Mouse (Mus musculus) spleen, adult 18-20 months (tissue): ENCODE results near the gene Tmem190.

ENCODE experiments used
- DNase-seq, 2 experiments: peaks; one replicate each; pipeline ENCODE4 v3.0.0; 2022; ENCODE audit warnings: mixed read lengths in 2 of 2

The Tmem190 gene

DNA sequence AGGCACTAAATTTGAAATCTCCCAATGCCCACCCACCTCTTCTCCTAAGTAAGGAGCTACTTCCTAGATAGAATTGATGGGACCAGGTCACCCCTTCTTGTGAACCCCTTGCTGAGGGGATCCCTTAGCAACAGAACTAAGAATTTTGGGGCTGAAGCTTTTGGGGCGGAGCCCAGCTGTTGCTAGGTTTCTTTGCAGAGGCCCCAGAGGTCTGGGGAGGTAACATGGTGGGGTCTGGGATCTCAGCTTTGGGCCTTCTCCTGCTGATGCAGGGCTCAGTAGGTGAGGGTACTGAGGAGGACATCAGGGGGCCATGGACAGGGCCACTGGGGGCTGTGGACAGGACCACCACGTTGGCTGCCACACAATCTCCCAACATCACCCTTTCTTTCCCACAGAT, at the start of gene Tmem190, which contains the start of gene Il11:
Tmem190 (plus strand) TSS at position 179 of the 400 bp plus-strand sequence.
Il11 (minus strand) TSS at position 101 of the 400 bp plus-strand sequence.
- DNase-seq, result no peak

DNA sequence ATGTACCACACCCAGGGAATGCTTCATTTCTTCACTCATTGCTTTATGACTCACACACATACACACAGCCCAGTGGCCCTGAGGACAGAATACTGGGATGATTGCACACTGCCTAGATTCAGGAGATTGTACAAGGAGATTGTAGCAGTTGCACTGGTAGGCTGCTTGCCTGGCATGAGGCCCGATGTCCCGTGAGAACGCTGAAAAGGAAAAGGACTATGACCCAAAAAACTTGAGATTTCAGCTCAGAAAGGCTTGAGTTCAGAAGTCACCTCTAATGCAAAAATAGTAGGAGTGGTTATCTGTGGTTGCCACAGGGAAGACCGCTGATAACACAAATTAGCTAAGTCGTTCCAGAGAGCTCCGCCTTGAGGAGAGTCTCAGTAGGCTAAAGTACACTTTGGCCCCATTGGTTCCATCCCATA, 49.8 kb upstream of the Tmem190 start:
- DNase-seq, result no peak

DNA sequence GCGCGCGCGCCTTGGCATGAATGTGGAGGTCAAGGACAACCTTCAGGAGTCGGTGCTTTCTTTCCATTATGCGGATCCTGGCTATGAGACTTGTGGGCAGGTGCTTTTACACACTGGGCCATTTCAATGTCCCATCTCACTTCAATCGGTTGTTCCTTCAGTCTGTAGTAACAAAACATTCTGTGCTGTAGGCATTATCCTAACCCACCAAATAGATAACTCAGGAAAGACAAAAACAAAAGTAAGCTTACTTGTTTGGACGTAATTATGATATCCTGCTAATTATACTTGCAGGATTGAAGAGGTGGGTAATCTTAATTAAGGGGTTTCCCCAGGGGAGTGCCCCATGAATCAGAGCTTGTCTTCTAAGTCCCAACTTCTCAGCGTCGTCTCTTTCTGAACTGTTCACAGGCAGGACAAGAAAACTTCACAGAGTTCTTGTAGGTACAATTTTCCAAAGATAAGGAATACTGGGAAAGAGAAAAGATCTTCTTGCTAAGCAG, 43.6 kb upstream of the Tmem190 start:
- no peak for DNase-seq

DNA sequence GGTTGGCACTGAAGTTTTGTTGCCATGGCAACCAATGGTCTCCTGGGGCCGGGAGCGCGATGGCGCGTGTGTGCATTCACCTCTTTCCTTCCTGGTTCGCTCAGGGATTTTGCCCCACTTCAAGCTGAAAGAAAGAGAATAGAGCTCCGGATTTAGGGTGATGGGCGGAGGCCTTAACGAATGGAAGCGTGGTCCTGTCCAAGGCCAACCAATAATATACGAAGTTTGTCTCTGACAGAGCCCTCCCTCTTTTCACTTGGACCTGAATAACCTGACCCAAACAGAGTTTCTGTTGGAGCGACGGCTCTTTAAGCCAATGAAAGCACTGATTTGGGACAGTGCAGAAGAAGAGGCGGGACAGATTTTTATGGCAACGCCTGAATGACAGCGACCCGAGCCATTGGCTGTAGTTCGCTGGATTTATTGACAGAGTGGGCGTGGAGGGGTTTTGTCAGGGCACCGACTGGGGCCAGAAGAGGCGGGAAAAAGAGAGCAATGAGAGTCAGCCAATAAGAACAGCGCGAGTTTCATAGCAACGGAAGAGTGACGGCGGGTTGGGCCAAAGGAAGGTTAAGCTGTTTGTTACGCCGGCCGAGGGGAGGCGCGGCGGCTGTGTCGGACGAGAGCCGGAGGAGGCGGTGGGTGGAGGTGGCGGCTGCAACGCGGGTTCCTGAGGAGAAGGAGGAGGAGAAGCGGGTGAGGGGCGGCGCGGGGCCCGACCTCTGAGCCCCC, 43.0 kb upstream of the Tmem190 start, which contains the start of gene Kmt5c:
Kmt5c (plus strand) TSS at position 572 of the 732 bp plus-strand sequence.
- peak; percentile 85 to 92 for DNase-seq

DNA sequence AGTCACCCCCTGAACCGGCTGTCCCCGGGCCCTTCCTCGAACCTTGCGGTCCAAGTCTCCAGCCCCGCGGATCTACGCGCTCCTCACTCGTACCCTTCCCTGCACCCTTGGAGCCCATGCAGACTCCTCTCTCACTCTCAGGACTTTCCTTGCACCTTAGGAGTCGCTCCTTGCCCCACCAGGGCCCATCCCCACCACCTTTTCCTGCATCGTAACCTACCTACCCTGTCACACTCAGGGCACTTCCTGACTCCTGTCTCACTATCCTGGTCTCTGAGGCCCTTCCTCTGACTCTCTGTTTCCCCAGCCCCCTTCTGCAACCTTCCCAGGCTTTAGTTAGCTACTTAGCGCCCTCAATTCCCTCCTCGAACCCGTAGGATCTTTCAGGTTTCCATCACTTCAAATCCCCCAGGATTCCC, 42.4 kb upstream of the Tmem190 start:
- no peak for DNase-seq

DNA sequence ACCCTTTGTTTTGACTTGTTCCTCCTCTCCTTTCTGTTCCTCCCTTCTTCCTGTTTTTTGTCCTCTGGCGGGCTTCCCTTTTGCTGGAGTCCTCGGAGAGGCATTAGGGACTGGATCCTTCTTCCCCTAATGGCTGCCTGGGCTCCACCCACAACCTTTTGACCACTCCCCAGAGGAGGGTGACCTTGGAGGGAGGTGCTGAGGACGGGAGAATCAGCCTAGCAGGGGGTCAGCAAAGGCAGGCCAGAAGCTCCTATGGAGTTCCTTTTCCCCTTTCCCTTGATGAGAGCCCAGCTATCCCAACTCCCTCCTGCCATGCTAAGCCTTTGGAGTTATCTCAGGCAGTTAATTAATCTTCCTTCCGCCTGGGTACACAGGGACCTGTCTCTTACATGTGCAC, 41.6 kb upstream of the Tmem190 start:
- DNase-seq, result peak in 1 of 2 experiments; percentile 30

- no peak for DNase-seq
These were observed 40.9 kb upstream of the Tmem190 start for GRCm38 (mm10) chr7:4741672-4742481.

GRCm38 (mm10) chr7:4742482-4742819, 40.3 kb upstream of the Tmem190 start:
- DNase-seq, result no peak

GRCm38 (mm10) chr7:4743354-4743753, 39.4 kb upstream of the Tmem190 start:
- DNase-seq, result no peak

DNA sequence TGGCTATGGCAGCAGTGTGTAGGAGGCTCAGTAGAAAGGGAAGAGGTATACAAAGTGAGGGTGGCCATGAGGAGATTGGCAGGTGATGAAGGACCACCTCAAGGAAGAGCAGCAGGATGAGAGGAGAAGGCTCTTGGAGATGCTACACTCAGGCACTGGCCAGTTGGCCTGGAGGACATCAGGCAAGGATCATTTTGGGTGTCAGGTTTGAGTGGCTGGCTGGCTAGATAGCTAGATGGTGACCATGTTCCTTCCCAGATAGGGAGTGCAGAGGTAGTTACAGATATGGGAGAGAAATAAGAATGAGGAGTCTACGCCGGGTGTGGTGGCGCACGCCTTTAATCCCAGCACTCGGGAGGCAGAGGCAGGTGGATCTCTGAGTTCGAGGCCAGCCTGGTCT, 37.9 kb upstream of the Tmem190 start:
- no peak for DNase-seq

- DNase-seq, result no peak
These were observed 36.3 kb upstream of the Tmem190 start for GRCm38 (mm10) chr7:4746326-4746980.

GRCm38 (mm10) chr7:4747156-4747899, 35.4 kb upstream of the Tmem190 start:
- DNase-seq, result no peak

DNA sequence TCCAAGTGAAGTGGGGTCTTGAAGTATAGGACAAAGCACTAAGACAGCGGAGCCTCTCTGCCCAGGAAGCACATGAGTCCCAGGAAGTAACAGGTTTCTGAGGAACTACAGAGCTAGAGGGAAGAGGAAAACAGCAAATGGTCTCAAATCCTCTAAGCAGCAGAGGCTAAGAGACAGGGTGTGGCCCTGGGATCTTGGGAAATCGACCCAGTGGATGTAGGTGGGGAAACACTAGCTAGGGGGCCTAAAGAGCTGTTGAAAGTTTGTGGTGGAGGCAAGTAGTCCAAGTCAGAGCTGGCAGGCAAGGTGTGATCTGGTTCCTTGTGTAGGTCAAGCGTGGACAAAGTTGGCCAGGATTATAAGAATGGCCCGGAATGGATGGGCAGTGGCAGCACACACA, 34.4 kb upstream of the Tmem190 start:
- no peak for DNase-seq

- no peak for DNase-seq
These were observed 33.6 kb upstream of the Tmem190 start for GRCm38 (mm10) chr7:4749169-4749568.

GRCm38 (mm10) chr7:4751971-4752820, 30.5 kb upstream of the Tmem190 start:
- DNase-seq, result peak in 1 of 2 experiments; percentile 30

DNA sequence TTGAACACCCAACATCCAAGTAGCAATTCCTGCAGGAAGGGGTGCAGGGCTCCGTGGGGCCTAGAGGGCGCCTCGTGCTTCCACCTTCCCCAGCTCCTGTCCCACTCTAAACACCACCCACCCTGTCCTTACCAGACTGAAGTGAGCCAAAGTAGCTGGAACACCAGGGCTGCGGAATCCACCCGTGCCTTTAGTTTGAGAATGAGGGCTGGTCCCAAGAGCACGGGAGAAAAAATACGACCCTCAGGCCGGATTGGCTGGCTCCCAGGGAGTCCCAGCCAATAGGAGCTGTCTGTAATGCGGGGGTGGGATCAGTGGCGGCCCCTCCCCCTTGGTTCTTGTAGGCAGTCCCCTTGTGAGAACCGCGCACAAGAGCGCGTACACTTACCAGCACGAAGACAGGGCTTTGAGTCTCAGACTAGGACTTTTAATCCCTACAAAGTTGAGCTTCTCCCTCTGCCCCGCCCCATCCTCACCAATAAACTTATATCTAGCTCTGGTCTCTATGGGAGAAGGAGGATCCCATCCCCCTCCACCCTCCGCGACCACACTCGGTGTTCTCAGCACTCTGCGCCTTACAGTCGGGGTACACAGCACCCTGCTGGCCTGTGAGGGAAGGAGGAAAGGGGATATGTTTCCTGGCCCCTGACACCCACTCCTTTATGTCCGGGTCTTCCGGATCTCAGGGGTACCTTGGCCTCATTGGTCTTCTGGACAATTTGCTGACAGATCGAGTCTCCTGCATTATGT, 29.7 kb upstream of the Tmem190 start, which contains the start of gene Cox6b2:
Cox6b2 (minus strand) TSS at position 274 of the 750 bp plus-strand sequence.
- DNase-seq, result peak; percentile 50 to 55

GRCm38 (mm10) chr7:4759670-4760069, 23.1 kb upstream of the Tmem190 start:
- DNase-seq, result no peak

- DNase-seq, result no peak
These were observed 17.6 kb upstream of the Tmem190 start for GRCm38 (mm10) chr7:4764946-4765710.

DNA sequence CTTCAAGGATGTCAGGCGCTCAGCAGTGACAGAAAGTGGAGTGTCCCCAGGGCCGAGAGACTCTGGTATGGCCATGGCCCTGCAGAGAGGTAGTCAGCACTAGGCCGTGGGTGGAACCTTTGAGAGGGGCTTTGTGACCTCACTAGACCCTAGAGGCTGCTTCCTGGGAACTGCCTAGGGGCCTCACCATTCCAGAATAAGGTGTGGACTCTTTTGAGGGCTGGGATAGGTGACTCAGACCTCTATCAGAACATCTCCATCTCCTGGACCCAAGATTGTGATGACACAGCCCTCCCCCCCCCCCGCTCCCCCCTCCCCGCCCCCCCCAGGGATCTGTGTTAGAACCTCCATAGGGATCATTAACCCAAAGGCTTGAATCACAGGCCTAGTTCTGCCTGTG, 11.5 kb upstream of the Tmem190 start, which contains the start of gene Fam71e2:
Fam71e2 (minus strand) TSS at position 101 of the 400 bp plus-strand sequence.
- no peak for DNase-seq

GRCm38 (mm10) chr7:4776131-4776530, 6.6 kb upstream of the Tmem190 start:
- DNase-seq, result no peak
